Mouse (Mus musculus) neural tube, embryonic 11.5 days (tissue): ENCODE measurements around the gene Prkg1. TPM values are rescaled to one million over a fixed set of nuclear protein-coding genes. Genes with fewer than 3 reads are reported as not detected.

Source experiments
- ATAC-seq: fragments of 200-750 bp; cut with Nextera tagmentation; 2 replicates; pipeline ENCODE4 v1.8.0; 2017; ENCODE audit warnings: moderate number of reproducible peaks, mild to moderate bottlenecking, moderate TSS enrichment, moderate library complexity; ENCODE audit not compliant: insufficient read depth, low FRiP score, low TSS enrichment
- DNase-seq: peaks from one replicate; pipeline ENCODE4 v3.0.0-alpha.2; 2015; ENCODE audit warnings: low spot score
- H3K27ac ChIP-seq: fragments of 300-500 bp; sonication (generic); 2 replicates; pipeline ENCODE4 v1.5.1; 2014; ENCODE audit warnings: low read depth, mild to moderate bottlenecking, low read length
- H3K27me3 ChIP-seq: fragments of 300-500 bp; sonication (generic); 2 replicates; pipeline ENCODE4 v1.6.1; 2014; ENCODE audit warnings: mild to moderate bottlenecking, low read length, mixed read lengths; ENCODE audit not compliant: control insufficient read depth, insufficient read depth
- H3K36me3 ChIP-seq: fragments of 300-500 bp; sonication (generic); 2 replicates; pipeline ENCODE4 v1.6.1; 2014; ENCODE audit warnings: mild to moderate bottlenecking, low read length, moderate library complexity, mixed read lengths; ENCODE audit not compliant: control insufficient read depth, insufficient read depth
- H3K4me1 ChIP-seq: fragments of 300-500 bp; sonication (generic); 2 replicates; pipeline ENCODE4 v1.6.1; 2014; ENCODE audit warnings: low read length, mixed read lengths; ENCODE audit not compliant: control insufficient read depth, insufficient read depth
- H3K4me2 ChIP-seq: fragments of 300-500 bp; sonication (generic); 2 replicates; pipeline ENCODE4 v1.6.1; 2014; ENCODE audit warnings: low read depth, mild to moderate bottlenecking, moderate library complexity
- H3K4me3 ChIP-seq: fragments of 300-500 bp; sonication (generic); 2 replicates; pipeline ENCODE4 v1.5.1; 2014; ENCODE audit warnings: low read depth, low read length
- H3K9ac ChIP-seq: fragments of 300-500 bp; sonication (generic); 2 replicates; pipeline ENCODE4 v1.6.1; 2014; ENCODE audit warnings: mild to moderate bottlenecking, low read length
- H3K9me3 ChIP-seq: fragments of 300-500 bp; sonication (generic); 2 replicates; pipeline ENCODE4 v1.6.1; 2016; ENCODE audit warnings: low read length; ENCODE audit not compliant: control insufficient read depth
- WGBS: fragments of 180-500 bp; shearing (Covaris S2); extraction: QIAGEN DNeasy Blood & Tissue Kit; methylation state at CpG from one replicate; pipeline ENCODE4 v1.1.7; 2014; 5-methylcytosine and 5-hydroxymethylcytosine counted together
- polyA plus RNA-seq: library from polyadenylated mRNA; unstranded; fragments of >200 nt; fragmentation: Nextera tagmentation; extraction: Ambion mirVana; gene quantifications from 2 replicates; pipeline ENCODE4 v1.2.1, GENCODE M21; 2014

Prkg1 gene
- polyA plus RNA-seq, 1 experiment from 2014 or later, result 8.2 TPM

DNA sequence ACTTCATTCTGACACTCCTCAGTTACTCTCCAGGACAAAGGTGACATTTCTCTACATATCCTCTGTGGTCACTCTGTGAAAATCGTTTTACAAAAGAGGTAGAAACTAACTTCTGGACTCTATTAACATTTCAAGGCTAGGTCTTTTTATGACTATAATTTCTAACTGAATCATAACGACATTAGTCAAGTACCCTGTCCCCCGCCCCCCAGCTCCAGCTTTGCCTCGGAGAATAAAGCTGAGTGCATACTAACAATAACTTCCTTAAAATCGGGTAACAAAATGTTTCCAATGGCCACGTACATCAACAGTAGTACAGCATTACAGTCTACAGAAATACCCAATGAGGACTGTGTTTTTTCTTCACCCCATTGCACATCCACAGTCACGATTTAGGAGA, 351.3 kb downstream of the Prkg1 start:
- no peak for DNase-seq
- ATAC-seq, result no peak
- Histone ChIP-seq H3K4me3 (no peak overlapping the region), H3K27ac (no peak overlapping the region), H3K4me2 (no peak overlapping the region), H3K27me3 (no peaks in the 10 kb centered on the region), H3K4me1 (no peaks in the 10 kb centered on the region), H3K36me3 (no peaks in the 10 kb centered on the region), H3K9me3 (no peaks in the 10 kb centered on the region), H3K9ac (no peak overlapping the region)
- 82% methylated on average over 7 of the region's 7 CpGs for WGBS

DNA sequence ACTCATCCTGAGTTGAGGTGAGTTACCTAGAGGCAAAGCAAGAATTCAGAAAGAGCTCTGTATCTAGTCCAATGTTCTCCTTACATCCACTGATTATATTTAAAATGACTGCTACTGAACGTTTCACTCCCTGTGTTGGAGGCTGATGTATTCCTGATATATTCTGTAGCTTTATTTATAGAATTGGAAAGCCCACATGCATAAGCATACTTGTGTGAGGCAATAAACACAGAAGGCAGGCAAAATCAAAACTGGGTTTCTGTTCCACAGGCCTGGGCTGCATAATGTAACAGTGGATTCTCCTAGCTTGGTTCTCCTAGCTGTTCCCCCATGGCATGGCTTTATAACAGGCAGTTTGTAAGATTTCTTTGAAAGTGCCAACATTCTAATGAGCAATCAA, 368.7 kb downstream of the Prkg1 start:
- Histone ChIP-seq H3K4me2 (no peak overlapping the region), H3K4me1 (no peaks in the 10 kb centered on the region), H3K27ac (no peak overlapping the region), H3K4me3 (no peak overlapping the region), H3K27me3 (no peaks in the 10 kb centered on the region), H3K36me3 (no peaks in the 10 kb centered on the region), H3K9me3 (no peaks in the 10 kb centered on the region), H3K9ac (no peak overlapping the region)
- DNase-seq (no peak), ATAC-seq (no peak)
- 80% methylated on average over 1 of the region's 1 CpGs for WGBS

DNA sequence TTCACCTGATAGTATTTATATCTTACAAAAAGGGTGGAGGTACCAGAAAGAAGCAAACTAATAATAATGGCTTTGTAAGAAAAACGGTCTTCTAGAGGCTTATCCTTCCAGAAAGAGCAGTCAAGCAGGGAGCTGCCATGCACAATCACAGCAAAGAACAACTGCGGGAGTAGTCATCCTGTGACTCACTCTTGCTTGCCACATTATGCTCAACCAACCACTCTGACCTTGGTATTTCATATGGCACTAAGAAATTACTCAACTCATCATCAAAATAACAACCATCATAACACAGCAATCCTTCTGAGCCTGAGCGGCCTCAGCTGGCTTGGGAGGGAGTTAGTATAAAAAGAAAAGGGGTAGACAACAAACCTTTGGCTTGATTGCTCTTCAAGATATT, 379.5 kb downstream of the Prkg1 start:
- no peak overlapping the region for H3K9ac ChIP-seq
- 90% methylated on average over 3 of the region's 3 CpGs for whole genome bisulfite sequencing
- no peaks in the 10 kb centered on the region for H3K27me3 ChIP-seq
- DNase-seq, result no peak
- H3K4me3 ChIP-seq, result no peak overlapping the region
- H3K4me1 ChIP-seq, result no peaks in the 10 kb centered on the region
- no peak overlapping the region for H3K27ac ChIP-seq
- no peaks in the 10 kb centered on the region for H3K9me3 ChIP-seq
- no peaks in the 10 kb centered on the region for H3K36me3 ChIP-seq
- no peak for ATAC-seq
- H3K4me2 ChIP-seq, result no peak overlapping the region

DNA sequence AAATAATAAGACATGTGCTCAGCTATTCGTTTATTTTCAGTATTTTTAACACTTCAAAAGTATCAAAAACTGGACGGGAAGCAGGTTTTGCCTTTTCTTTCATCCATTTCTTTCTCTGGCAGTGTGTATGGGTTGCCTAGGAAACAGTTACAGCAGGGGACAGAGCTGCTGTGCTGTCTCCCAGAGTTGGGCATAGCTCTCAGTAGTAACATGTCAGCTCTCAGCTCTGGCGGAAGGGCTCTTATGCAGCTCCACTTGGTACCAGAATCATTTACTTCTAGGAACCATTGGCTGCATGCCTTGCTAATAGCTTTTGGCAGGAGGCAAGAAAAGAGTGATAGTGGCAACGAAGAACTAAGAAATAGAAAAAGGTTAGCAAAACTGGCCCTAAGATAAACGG, 381.0 kb downstream of the Prkg1 start:
- ATAC-seq (no peak), DNase-seq (no peak)
- WGBS, result 69% methylated on average over 5 of the region's 5 CpGs
- H3K36me3 ChIP-seq, result no peaks in the 10 kb centered on the region
- H3K4me3 ChIP-seq, result no peak overlapping the region
- H3K4me1 ChIP-seq, result no peaks in the 10 kb centered on the region
- H3K9me3 ChIP-seq, result no peaks in the 10 kb centered on the region
- H3K9ac ChIP-seq, result no peak overlapping the region
- no peak overlapping the region for H3K27ac ChIP-seq
- no peak overlapping the region for H3K4me2 ChIP-seq
- no peaks in the 10 kb centered on the region for H3K27me3 ChIP-seq

DNA sequence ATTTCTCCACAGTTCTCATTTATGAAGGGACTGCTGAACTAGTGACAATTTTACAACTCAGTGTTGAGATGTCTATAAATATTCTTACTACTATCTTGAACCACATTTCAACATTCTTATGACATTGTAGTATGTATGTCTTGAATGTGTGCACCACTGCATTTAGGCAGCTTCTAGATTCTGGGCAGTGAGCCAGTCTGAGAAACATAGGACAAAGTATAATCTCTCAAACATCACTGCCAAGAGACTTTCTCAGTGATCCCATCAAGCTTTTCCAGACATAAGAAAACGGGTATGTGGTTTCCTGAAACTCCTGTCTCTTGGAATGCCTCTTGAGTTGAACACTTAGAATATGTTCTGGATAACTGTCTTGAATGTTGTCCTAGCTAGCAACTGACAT, 394.7 kb downstream of the Prkg1 start:
- Histone ChIP-seq H3K27me3 (no peaks in the 10 kb centered on the region), H3K9me3 (no peaks in the 10 kb centered on the region), H3K4me2 (no peak overlapping the region), H3K27ac (no peak overlapping the region), H3K36me3 (no peaks in the 10 kb centered on the region), H3K4me1 (no peaks in the 10 kb centered on the region), H3K9ac (no peak overlapping the region), H3K4me3 (no peak overlapping the region)
- WGBS, result 76% methylated on average over 1 of the region's 1 CpGs
- no peak for DNase-seq
- no peak for ATAC-seq

DNA sequence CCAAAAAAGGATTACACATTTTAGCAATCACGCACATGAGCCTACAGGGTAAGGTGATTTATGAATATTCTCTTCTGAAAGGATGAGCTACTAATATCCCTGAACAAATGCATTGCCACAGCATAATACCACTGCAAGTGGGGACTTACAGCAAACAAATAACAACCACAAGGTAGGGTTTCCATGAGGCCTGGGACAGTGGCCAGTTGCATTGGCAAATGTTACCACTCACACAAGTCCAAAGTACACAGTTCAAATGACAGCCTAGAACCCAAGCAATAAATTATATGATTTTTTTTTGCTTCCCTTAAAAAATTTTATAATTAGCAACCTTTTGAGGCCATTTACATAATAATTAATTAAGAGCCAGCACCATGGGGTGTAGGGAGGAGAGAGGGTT, 395.7 kb downstream of the Prkg1 start:
- no peaks in the 10 kb centered on the region for H3K9me3 ChIP-seq
- ATAC-seq (no peak), DNase-seq (no peak)
- H3K27me3 ChIP-seq, result no peaks in the 10 kb centered on the region
- no peak overlapping the region for H3K4me2 ChIP-seq
- H3K9ac ChIP-seq, result no peak overlapping the region
- no peaks in the 10 kb centered on the region for H3K36me3 ChIP-seq
- no peak overlapping the region for H3K4me3 ChIP-seq
- H3K27ac ChIP-seq, result no peak overlapping the region
- H3K4me1 ChIP-seq, result no peaks in the 10 kb centered on the region
- WGBS, result 92% methylated on average over 1 of the region's 1 CpGs

DNA sequence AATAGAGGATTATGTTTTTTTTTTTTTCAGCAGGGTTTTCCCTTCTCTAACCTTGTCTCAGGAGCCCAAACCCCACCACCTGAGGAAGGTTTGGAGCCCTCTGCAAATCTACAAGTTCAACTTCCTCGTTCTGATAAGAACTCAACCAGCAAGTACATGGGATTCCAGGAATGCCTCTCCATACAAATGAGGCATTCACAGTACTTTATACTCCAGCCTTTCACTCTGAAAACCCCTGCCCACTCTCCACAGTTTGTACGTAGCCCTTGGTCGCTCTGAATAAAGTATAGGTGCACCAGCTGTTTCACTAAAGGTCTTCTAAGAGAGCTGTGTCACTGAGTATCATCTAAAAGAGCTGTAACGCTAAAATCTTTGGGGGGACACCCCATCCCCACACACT, 402.8 kb downstream of the Prkg1 start:
- Histone ChIP-seq H3K4me1 (no peaks in the 10 kb centered on the region), H3K9me3 (no peaks in the 10 kb centered on the region), H3K4me2 (no peak overlapping the region), H3K27ac (no peak overlapping the region), H3K9ac (no peak overlapping the region), H3K4me3 (no peak overlapping the region), H3K36me3 (no peaks in the 10 kb centered on the region), H3K27me3 (no peaks in the 10 kb centered on the region)
- WGBS, result 87% methylated on average over 4 of the region's 4 CpGs
- DNase-seq (no peak), ATAC-seq (no peak)

DNA sequence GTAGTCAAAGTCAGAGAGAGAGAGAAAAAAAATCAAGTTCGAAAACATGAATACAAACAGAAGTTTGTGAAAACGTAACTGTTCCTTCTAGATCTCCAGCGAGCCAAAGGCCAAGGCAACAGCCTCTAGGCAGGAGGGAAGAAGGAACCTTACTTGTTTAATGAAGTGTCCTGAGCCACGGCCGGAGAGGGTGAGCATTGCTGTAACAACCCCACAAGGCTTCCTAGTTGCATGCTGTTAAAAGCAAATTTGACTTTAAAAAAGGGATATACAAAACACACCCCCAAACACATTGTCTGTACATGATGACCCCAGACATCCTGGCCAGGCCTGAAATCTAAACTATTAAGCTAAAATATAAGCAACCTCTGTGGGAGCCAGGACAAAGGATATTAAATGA, 403.3 kb downstream of the Prkg1 start:
- ATAC-seq (no peak), DNase-seq (no peak)
- H3K4me2 ChIP-seq, result no peak overlapping the region
- no peaks in the 10 kb centered on the region for H3K9me3 ChIP-seq
- H3K4me3 ChIP-seq, result no peak overlapping the region
- H3K9ac ChIP-seq, result no peak overlapping the region
- H3K36me3 ChIP-seq, result no peaks in the 10 kb centered on the region
- H3K27me3 ChIP-seq, result no peaks in the 10 kb centered on the region
- no peaks in the 10 kb centered on the region for H3K4me1 ChIP-seq
- no peak overlapping the region for H3K27ac ChIP-seq
- 84% methylated on average over 5 of the region's 5 CpGs for WGBS

DNA sequence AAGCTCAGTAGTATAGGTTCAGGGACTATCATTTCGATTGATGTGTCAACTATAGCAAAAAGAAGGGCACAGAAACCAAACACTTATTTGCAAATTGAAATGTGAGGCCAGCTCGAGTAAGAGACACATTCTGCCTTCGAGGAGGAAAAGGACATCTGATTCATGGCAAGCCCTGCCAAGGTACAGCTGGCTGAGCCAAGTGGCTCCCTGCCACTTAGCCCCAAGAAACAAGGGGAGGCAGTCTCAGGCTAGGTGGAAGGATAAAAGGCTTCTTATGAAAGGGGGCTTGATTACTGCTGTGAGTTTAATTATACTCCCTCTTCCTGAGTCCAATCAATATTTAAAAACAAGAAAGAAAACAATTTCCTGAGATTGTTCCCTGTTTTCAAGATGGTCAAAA, 403.7 kb downstream of the Prkg1 start:
- Histone ChIP-seq H3K4me1 (no peaks in the 10 kb centered on the region), H3K9ac (no peak overlapping the region), H3K36me3 (no peaks in the 10 kb centered on the region), H3K27me3 (no peaks in the 10 kb centered on the region), H3K27ac (no peak overlapping the region), H3K4me2 (no peak overlapping the region), H3K4me3 (no peak overlapping the region), H3K9me3 (no peaks in the 10 kb centered on the region)
- WGBS, result 75% methylated on average over 3 of the region's 3 CpGs
- ATAC-seq (no peak), DNase-seq (no peak)
